Mouse (Mus musculus): ENCODE measurements around the gene Arpp19. TPM values are rescaled to one million over a fixed set of nuclear protein-coding genes. Genes with fewer than 3 reads are reported as not detected.

Arpp19 gene
- polyA plus RNA-seq, 1 experiment from 2014 or later = 228 TPM

- peaks cover 88% of the 10 kb centered on the region for H3K36me3 ChIP-seq
- no peak overlapping the region for H3K4me2 ChIP-seq
- no peaks in the 10 kb centered on the region for H3K9me3 ChIP-seq
- no peak overlapping the region for H3K27ac ChIP-seq (replicated peaks)
- no peaks in the 10 kb centered on the region for H3K27me3 ChIP-seq
- 95% methylated on average over 3 of the region's 3 CpGs for WGBS
- H3K9ac ChIP-seq = no peak overlapping the region
- no peaks in the 10 kb centered on the region for H3K4me1 ChIP-seq (replicated peaks)
- no peak overlapping the region for H3K4me3 ChIP-seq
- ATAC-seq (ENCODE audit: low read depth) = no peak
These were observed 17.8 kb upstream of the Arpp19 start for GRCm38 (mm10) chr9:75019592-75019991.

- no peaks in the 10 kb centered on the region for H3K4me1 ChIP-seq (replicated peaks)
- no peak overlapping the region for H3K9ac ChIP-seq
- H3K27me3 ChIP-seq = no peaks in the 10 kb centered on the region
- H3K27ac ChIP-seq (replicated peaks) = no peak overlapping the region
- no peak overlapping the region for H3K4me3 ChIP-seq
- 83% methylated on average over 4 of the region's 4 CpGs for WGBS
- no peak for ATAC-seq (ENCODE audit: low read depth)
- H3K36me3 ChIP-seq = peaks cover 80% of the 10 kb centered on the region
- no peak overlapping the region for H3K4me2 ChIP-seq
- no peaks in the 10 kb centered on the region for H3K9me3 ChIP-seq
These were observed 16.9 kb upstream of the Arpp19 start for GRCm38 (mm10) chr9:75020561-75020960.

- Histone ChIP-seq H3K4me2 (no peak overlapping the region), H3K9me3 (no peaks in the 10 kb centered on the region), H3K4me1 (replicated peaks) (no peaks in the 10 kb centered on the region), H3K27ac (replicated peaks) (no peak overlapping the region), H3K36me3 (peaks cover 73% of the 10 kb centered on the region), H3K27me3 (no peaks in the 10 kb centered on the region), H3K9ac (no peak overlapping the region), H3K4me3 (no peak overlapping the region)
- 90% methylated on average over 7 of the region's 7 CpGs for WGBS
- no peak for ATAC-seq (ENCODE audit: low read depth)
These were observed 14.9 kb upstream of the Arpp19 start for GRCm38 (mm10) chr9:75022546-75022945.

- ATAC-seq (ENCODE audit: low read depth) = no peak
- Histone ChIP-seq H3K9ac (no peak overlapping the region), H3K4me3 (no peak overlapping the region), H3K4me2 (no peak overlapping the region), H3K36me3 (peaks cover 73% of the 10 kb centered on the region), H3K4me1 (replicated peaks) (no peaks in the 10 kb centered on the region), H3K27me3 (no peaks in the 10 kb centered on the region), H3K9me3 (no peaks in the 10 kb centered on the region), H3K27ac (replicated peaks) (no peak overlapping the region)
- WGBS = 52% methylated on average over 5 of the region's 5 CpGs
These were observed 14.1 kb upstream of the Arpp19 start for GRCm38 (mm10) chr9:75023150-75023894.

GRCm38 (mm10) chr9:75024089-75024488 lies 13.3 kb upstream of the Arpp19 start:
- no peaks in the 10 kb centered on the region for H3K9me3 ChIP-seq
- no peak overlapping the region for H3K27ac ChIP-seq (replicated peaks)
- peaks cover 74% of the 10 kb centered on the region for H3K36me3 ChIP-seq
- no peaks in the 10 kb centered on the region for H3K4me1 ChIP-seq (replicated peaks)
- no peak overlapping the region for H3K9ac ChIP-seq
- WGBS = 65% methylated on average over 7 of the region's 7 CpGs
- no peak for ATAC-seq (ENCODE audit: low read depth)
- no peak overlapping the region for H3K4me2 ChIP-seq
- no peaks in the 10 kb centered on the region for H3K27me3 ChIP-seq
- H3K4me3 ChIP-seq = no peak overlapping the region

- Histone ChIP-seq H3K9ac (no peak overlapping the region), H3K9me3 (no peaks in the 10 kb centered on the region), H3K4me2 (no peak overlapping the region), H3K4me1 (replicated peaks) (no peaks in the 10 kb centered on the region), H3K36me3 (peaks cover 72% of the 10 kb centered on the region), H3K4me3 (no peak overlapping the region), H3K27ac (replicated peaks) (no peak overlapping the region), H3K27me3 (no peaks in the 10 kb centered on the region)
- no peak for ATAC-seq (ENCODE audit: low read depth)
- 73% methylated on average over 6 of the region's 6 CpGs for WGBS
These were observed 11.7 kb upstream of the Arpp19 start for GRCm38 (mm10) chr9:75025689-75026088.

- no peaks in the 10 kb centered on the region for H3K27me3 ChIP-seq
- no peaks in the 10 kb centered on the region for H3K9me3 ChIP-seq
- no peaks in the 10 kb centered on the region for H3K4me1 ChIP-seq (replicated peaks)
- H3K36me3 ChIP-seq = peaks cover 40% of the 10 kb centered on the region
- H3K9ac ChIP-seq = no peak overlapping the region
- H3K4me2 ChIP-seq = no peak overlapping the region
- ATAC-seq (ENCODE audit: low read depth) = no peak
- 88% methylated on average over 1 of the region's 1 CpGs for WGBS
- H3K4me3 ChIP-seq = no peak overlapping the region
- no peak overlapping the region for H3K27ac ChIP-seq (replicated peaks)
These were observed 5.0 kb upstream of the Arpp19 start for GRCm38 (mm10) chr9:75032408-75032807.

- no peak overlapping the region for H3K27ac ChIP-seq (replicated peaks)
These were observed 4.3 kb upstream of the Arpp19 start for GRCm38 (mm10) chr9:75033141-75033540.

GRCm38 (mm10) chr9:75034691-75035090 lies 2.7 kb upstream of the Arpp19 start:
- H3K9me3 ChIP-seq = no peaks in the 10 kb centered on the region
- H3K36me3 ChIP-seq = peaks cover 22% of the 10 kb centered on the region
- H3K4me1 ChIP-seq (replicated peaks) = peaks cover 15% of the 10 kb centered on the region
- H3K27ac ChIP-seq (replicated peaks) = no peak overlapping the region
- H3K9ac ChIP-seq = no peak overlapping the region
- WGBS = 47% methylated on average over 1 of the region's 1 CpGs
- no peaks in the 10 kb centered on the region for H3K27me3 ChIP-seq
- no peak for ATAC-seq (ENCODE audit: low read depth)
- H3K4me2 ChIP-seq = no peak overlapping the region
- H3K4me3 ChIP-seq = no peak overlapping the region

More at GRCm38 (mm10) chr9:75033141-75033540, 4.3 kb upstream of the Arpp19 start:
- Histone ChIP-seq H3K9me3 (no peaks in the 10 kb centered on the region), H3K4me2 (no peak overlapping the region), H3K36me3 (peaks cover 35% of the 10 kb centered on the region), H3K27me3 (no peaks in the 10 kb centered on the region), H3K4me3 (no peak overlapping the region), H3K4me1 (replicated peaks) (peaks cover 2% of the 10 kb centered on the region), H3K9ac (no peak overlapping the region)
- no peak for ATAC-seq (ENCODE audit: low read depth)
- WGBS = 62% methylated on average over 7 of the region's 7 CpGs

- H3K27ac ChIP-seq (replicated peaks) = no peak overlapping the region
- H3K4me1 ChIP-seq (replicated peaks) = peaks cover 19% of the 10 kb centered on the region
- no peak overlapping the region for H3K9ac ChIP-seq
- no peak for ATAC-seq (ENCODE audit: low read depth)
- H3K9me3 ChIP-seq = no peaks in the 10 kb centered on the region
- WGBS = 81% methylated on average over 4 of the region's 4 CpGs
- no peaks in the 10 kb centered on the region for H3K27me3 ChIP-seq
- no peak overlapping the region for H3K4me3 ChIP-seq
- H3K4me2 ChIP-seq = no peak overlapping the region
- peaks cover 11% of the 10 kb centered on the region for H3K36me3 ChIP-seq
These were observed 1.5 kb upstream of the Arpp19 start for GRCm38 (mm10) chr9:75035944-75036343.

- peak overlapping the region; percentile 81 for H3K4me2 ChIP-seq
- H3K27me3 ChIP-seq = no peaks in the 10 kb centered on the region
- peak overlapping the region; percentile 93 for H3K9ac ChIP-seq
- no peak for ATAC-seq (ENCODE audit: low read depth)
- no peaks in the 10 kb centered on the region for H3K9me3 ChIP-seq
- H3K4me3 ChIP-seq = peak overlapping the region; percentile 97
- H3K4me1 ChIP-seq (replicated peaks) = peaks cover 19% of the 10 kb centered on the region
- 1% methylated on average over 10 of the region's 10 CpGs for WGBS
- no peak overlapping the region for H3K27ac ChIP-seq (replicated peaks)
- H3K36me3 ChIP-seq = no peaks in the 10 kb centered on the region
These were observed 909 bp downstream of the Arpp19 start for GRCm38 (mm10) chr9:75038357-75038688.

GRCm38 (mm10) chr9:75040566-75040965 lies 3.2 kb downstream of the Arpp19 start:
- Histone ChIP-seq H3K9ac (no peak overlapping the region), H3K9me3 (no peaks in the 10 kb centered on the region), H3K36me3 (no peaks in the 10 kb centered on the region), H3K27ac (replicated peaks) (no peak overlapping the region), H3K4me3 (no peak overlapping the region), H3K4me1 (replicated peaks) (peaks cover 19% of the 10 kb centered on the region), H3K27me3 (no peaks in the 10 kb centered on the region), H3K4me2 (no peak overlapping the region)
- 87% methylated on average over 2 of the region's 2 CpGs for WGBS
- ATAC-seq (ENCODE audit: low read depth) = no peak

All from neural tube, embryonic 13.5 days (tissue).